Mouse (Mus musculus): ENCODE data around the gene Ttc7b.
A peak's percentile ranks its signal among the peaks of the same experiment; 100 is the strongest.

Gene Ttc7b

GRCm38 (mm10) chr12:100520794-100521186 lies at the start of gene Ttc7b:
Gene Ttc7b (minus strand): TSS chr12:100520826.
- peak; percentile 56 for DNase-seq (ENCODE audit: low spot score)

DNA sequence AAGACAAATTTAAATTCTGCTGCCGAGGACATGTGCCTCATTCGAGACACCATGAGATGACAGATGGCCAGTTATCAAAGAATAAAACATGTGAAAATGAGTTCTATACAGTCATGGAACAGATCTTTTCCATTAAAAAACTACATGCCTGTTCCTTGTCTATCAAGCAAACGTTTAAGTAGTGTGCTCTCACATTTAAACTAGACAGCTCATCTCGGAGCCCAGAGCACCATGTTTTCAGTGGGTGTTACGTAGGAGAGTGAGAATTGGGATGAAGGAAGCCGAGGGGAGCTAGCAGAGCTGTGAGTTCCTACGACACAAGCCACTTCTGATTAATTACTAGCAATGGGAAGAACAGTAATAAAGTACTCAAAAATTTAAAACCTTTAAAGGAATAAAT lies 48.2 kb upstream of the Ttc7b start:
- DNase-seq (ENCODE audit: low spot score), result no peak

- DNase-seq (ENCODE audit: low spot score), result no peak
Measured at GRCm38 (mm10) chr12:100568105-100568504, 47.5 kb upstream of the Ttc7b start.

- DNase-seq (ENCODE audit: low spot score), result no peak
Measured at GRCm38 (mm10) chr12:100567627-100568026, 47.0 kb upstream of the Ttc7b start.

- no peak for DNase-seq (ENCODE audit: low spot score)
Measured at GRCm38 (mm10) chr12:100553675-100554074, 33.0 kb upstream of the Ttc7b start.

GRCm38 (mm10) chr12:100551972-100552371 lies 31.3 kb upstream of the Ttc7b start:
- no peak for DNase-seq (ENCODE audit: low spot score)

GRCm38 (mm10) chr12:100544194-100544567 lies 23.6 kb upstream of the Ttc7b start:
- DNase-seq (ENCODE audit: low spot score), result no peak

DNA sequence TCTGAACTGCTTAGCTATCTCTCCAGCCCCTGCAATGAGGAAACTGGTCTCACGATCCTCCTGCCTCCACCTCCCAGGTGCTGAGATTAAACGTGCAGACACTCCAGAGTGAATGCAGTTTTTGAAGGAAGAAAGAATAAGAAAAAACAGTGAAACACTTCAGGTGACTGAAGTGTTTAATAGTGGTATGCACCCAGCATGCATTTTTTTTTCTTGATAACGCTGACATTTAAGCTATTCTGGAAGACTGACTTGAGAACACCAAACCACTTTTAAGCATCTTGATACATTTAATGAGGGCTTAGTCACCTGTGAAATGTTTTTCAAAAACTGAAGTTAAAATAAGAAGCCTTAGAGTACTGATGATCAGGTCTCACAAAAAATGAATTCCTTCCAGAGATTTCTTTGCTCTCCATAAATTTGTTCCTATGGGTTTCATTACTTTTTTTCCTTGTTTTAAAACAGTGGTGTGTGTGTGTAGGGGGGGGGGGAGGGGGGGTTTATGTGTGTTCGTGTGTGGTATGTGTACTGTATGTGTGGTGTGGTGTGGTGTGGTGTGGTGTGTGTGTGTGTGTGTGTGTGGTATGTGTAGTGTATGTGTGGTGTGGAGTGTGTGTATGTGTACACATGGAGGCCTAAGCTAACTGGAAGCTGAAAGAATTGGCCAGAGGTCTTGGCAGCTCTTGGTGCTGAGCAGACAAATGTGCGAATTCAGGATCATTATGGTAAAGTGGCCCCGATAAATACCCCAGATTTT lies 23.0 kb upstream of the Ttc7b start:
- DNase-seq (ENCODE audit: low spot score), result no peak

DNA sequence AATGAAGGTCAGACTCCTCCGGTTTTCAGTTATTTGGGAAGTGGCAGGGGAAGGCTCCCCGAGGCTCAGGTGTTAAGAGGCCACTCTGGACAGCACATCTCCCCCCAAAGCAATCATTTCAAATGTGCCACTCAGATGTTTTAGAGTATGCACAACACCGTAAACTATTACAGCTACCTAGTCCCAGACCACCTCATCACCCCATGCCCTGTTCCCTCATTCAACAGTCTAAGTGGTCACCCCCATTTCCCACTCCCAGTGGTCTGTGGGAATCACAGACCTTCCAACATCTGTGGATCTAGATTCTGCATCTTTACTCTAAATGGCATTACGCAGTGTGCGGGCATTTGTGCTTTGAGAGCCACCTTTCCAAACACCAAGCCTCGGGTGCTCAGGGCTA lies 21.9 kb upstream of the Ttc7b start:
- no peak for DNase-seq (ENCODE audit: low spot score)

- no peak for DNase-seq (ENCODE audit: low spot score)
Measured at GRCm38 (mm10) chr12:100542076-100542475, 21.4 kb upstream of the Ttc7b start.

- no peak for DNase-seq (ENCODE audit: low spot score)
Measured at GRCm38 (mm10) chr12:100539158-100539714, 18.6 kb upstream of the Ttc7b start.

DNA sequence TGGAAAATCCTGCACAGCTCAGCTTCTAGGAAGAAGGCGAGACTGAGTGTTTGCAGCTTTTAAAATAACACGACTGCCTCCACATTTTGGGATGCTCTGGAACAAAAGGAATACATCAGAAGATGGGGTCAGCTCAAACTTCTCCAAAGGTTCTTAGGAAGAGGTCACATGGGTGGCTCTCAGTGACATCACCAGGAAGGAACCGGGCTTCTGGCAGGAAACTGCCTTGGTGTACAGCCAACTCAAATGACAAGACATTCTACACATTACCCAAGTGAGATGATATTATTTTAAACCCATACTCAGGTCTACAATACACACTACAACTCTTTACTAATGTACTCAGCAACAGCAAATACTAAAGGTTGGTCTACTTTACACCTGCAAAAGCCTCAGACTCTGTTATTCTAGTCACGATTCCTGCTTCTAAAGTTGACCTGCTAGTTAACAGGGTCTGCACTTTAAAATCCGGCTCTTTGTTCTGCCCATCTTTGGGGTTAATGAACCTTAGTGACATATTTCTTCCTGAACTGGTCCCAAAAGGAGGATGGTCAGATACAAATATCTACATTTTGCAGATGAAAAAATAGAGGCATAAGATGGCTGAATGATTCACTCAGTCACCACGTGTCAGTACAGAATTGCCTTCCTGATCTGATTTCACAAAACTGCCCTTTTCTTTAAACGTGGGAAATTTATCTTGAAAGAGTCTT lies 18.0 kb upstream of the Ttc7b start:
- DNase-seq (ENCODE audit: low spot score), result no peak

- no peak for DNase-seq (ENCODE audit: low spot score)
Measured at GRCm38 (mm10) chr12:100537091-100537490, 16.5 kb upstream of the Ttc7b start.

- no peak for DNase-seq (ENCODE audit: low spot score)
Measured at GRCm38 (mm10) chr12:100535028-100535427, 14.4 kb upstream of the Ttc7b start.

DNA sequence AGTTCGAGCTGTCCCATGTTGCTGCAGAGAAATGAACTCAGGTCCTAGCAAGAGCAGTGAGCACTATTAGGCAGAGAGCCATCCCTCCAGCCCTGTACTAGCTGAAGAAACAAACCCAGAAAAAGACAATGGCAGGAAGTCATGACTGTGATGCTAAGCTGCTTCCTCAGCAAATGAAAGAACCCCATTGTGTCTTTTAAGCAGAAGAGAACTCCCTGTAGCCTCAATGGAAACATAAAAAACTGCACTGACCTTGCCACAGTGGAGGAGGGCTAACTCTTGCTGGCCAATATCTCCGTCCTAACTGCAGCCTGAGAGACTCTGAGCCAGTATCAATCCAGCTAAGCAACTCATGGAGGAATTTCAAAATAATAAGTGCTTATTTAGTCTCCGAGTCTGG lies 13.4 kb upstream of the Ttc7b start:
- DNase-seq (ENCODE audit: low spot score), result no peak

DNA sequence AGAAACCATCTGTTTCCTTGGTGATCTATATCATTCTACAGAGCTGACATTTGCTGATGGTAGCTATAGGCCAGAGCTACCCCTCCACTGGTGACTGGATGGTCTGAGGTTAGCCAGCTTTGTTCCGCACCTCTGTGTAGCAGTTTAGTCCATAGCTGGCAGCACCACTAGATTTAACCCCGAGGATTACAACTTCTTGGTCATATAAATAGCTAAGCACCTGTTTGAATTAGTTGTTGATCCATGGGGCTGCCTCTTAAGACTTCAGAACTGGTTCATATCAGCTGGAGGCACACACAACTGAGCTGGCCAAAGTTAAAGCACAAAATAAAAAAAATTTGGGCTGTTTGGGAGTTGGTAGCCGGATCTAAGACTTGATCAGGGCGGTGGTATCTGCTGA lies 12.6 kb upstream of the Ttc7b start:
- DNase-seq (ENCODE audit: low spot score), result no peak

- no peak for DNase-seq (ENCODE audit: low spot score)
Measured at GRCm38 (mm10) chr12:100531740-100532139, 11.1 kb upstream of the Ttc7b start.

GRCm38 (mm10) chr12:100530871-100531270 lies 10.2 kb upstream of the Ttc7b start:
- no peak for DNase-seq (ENCODE audit: low spot score)

DNA sequence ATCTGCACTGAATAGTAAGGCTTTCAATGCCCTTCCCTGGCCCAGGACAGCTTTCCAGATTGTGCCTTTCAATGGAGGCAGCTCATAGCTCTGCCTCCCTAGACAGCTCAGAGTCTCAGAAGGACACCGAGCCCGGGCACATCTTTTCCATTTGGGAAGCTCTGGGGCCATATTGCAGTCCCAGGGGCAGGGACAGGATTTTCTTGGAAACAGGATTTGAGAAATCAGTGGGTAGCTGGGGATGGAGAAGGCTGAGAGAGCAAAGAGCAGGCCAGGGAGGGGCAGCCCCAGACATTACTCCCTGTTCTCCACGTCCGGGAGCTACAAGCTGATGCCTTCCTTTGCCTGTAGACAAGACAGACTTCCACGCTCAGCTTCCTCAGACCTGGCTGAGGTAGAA lies 9.0 kb upstream of the Ttc7b start:
- DNase-seq (ENCODE audit: low spot score), result no peak

DNA sequence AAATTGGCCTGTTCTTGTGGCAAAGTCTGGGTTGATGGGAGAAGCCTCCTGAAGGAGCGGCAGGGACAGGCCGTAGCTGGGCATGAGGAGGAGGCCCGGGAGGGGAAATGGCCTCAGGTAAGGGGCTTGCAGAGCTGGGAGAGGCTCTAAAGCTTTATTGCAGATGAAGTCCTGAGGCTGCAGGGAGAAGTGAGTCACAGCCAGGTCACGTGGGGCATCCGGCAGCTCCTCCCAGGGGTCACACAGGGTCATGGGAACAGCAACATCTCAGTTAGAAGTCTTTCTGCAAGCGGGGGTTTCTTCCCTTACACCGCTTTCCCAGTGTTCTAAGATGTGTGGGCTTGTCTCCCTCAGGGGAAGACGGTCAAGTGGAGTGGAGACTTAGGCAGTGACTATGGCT lies 8.5 kb upstream of the Ttc7b start:
- no peak for DNase-seq (ENCODE audit: low spot score)

DNA sequence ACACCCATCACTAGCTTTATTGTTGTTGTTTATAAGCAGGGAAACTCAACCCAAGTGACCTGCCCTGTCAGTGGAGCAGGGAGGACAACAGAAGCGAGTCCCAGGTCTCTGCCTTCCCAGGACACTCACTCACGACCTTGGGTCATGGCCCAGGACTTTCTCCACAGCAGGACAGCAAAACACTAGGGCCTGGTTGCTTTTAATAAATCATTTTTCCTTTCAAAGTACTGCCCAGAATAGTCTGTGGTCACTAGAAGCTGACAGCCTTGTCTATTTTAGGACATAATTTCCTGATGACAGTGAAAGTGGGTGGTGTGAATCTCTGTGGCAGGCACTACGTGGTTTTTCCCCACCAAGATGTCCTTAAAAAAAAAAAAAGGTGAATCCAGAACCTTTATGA lies 7.6 kb upstream of the Ttc7b start:
- no peak for DNase-seq (ENCODE audit: low spot score)

GRCm38 (mm10) chr12:100527753-100528152 lies 7.1 kb upstream of the Ttc7b start:
- DNase-seq (ENCODE audit: low spot score), result peak; percentile 57

- DNase-seq (ENCODE audit: low spot score), result no peak
Measured at GRCm38 (mm10) chr12:100527241-100527640, 6.6 kb upstream of the Ttc7b start.
